Mouse (Mus musculus): Measurements from ENCODE around the gene Gm7030. TPM values are rescaled to one million over a fixed set of nuclear protein-coding genes. Genes with fewer than 3 reads are reported as not detected.

Gene Gm7030
- under 1 TPM; 0.82 to 0.86 TPM for total RNA-seq (2023)

GRCm38 (mm10) chr17:36128968-36129817 lies at the start of gene Gm7030:
Gm7030 (minus strand) TSS chr17:36129425.

GRCm38 (mm10) chr17:36168039-36168652 lies 38.9 kb upstream of the Gm7030 start, which contains the start of gene Gm8909:
Gm8909 (minus strand) TSS chr17:36168537.

GRCm38 (mm10) chr17:36121352-36122020 lies 7.7 kb downstream of the Gm7030 start, which contains the start of gene Gm19684:
Gm19684 (plus strand) TSS chr17:36121678.

Other genes starting within 250 kb of the Gm7030 start
- 10 to 100 TPM; 63.4 to 68.3 TPM for gene Dhx16, start 249.6 kb downstream of the Gm7030 start, total RNA-seq (2023)
- gene 2310061I04Rik, start 232.0 kb downstream of the Gm7030 start, total RNA-seq (2023), result 10 to 100 TPM; 12.1 to 14.2 TPM
- 10 to 100 TPM; 13.1 to 14.4 TPM for gene Atat1, start 219.3 kb downstream of the Gm7030 start, total RNA-seq (2023)
- gene Mrps18b, start 213.0 kb downstream of the Gm7030 start, total RNA-seq (2023), result 10 to 100 TPM; 18.4 to 21.4 TPM
- gene Ppp1r10, start 213.0 kb downstream of the Gm7030 start, total RNA-seq (2023), result 100 to 1,000 TPM; 100 to 125 TPM
- gene Abcf1, start 159.7 kb downstream of the Gm7030 start, total RNA-seq (2023), result 10 to 100 TPM; 73.8 to 79.6 TPM
- 10 to 100 TPM; 43.5 to 46.4 TPM for gene Gnl1, start 149.6 kb downstream of the Gm7030 start, total RNA-seq (2023)
- gene Prr3, start 149.2 kb downstream of the Gm7030 start, total RNA-seq (2023), result 10 to 100 TPM; 25.9 to 32.6 TPM
- 10 to 100 TPM; 34.9 to 43.5 TPM for gene H2-T24, start 108.9 kb downstream of the Gm7030 start, total RNA-seq (2023)
- 100 to 1,000 TPM; 154 to 159 TPM for gene H2-T23, start 96.6 kb downstream of the Gm7030 start, total RNA-seq (2023)
- 10 to 100 TPM; 28.5 to 30.4 TPM for gene H2-T22, start 86.7 kb downstream of the Gm7030 start, total RNA-seq (2023)
- gene Gm6034, start 86.5 kb downstream of the Gm7030 start, total RNA-seq (2023), result under 1 TPM in 1 of 2 experiments, not detected in 1; 0.24 TPM
- gene Gm11127, start 71.1 kb downstream of the Gm7030 start, total RNA-seq (2023), result 10 to 100 TPM; 26.6 to 29.0 TPM
- under 1 TPM; 0.44 to 0.82 TPM for gene Gm19684, start 7.7 kb downstream of the Gm7030 start, total RNA-seq (2023)
- gene Gm8909, start 39.1 kb upstream of the Gm7030 start, total RNA-seq (2023), result not detected
- gene H2-T3, start 60.9 kb upstream of the Gm7030 start, total RNA-seq (2023), result not detected
- 10 to 100 TPM; 45.3 to 49.0 TPM for gene Rpp21, start 128.6 kb upstream of the Gm7030 start, total RNA-seq (2023)
- gene Trim39, start 142.8 kb upstream of the Gm7030 start, total RNA-seq (2023), result 10 to 100 TPM; 39.3 to 41.4 TPM
- not detected for gene H2-M10.2, start 157.1 kb upstream of the Gm7030 start, total RNA-seq (2023)
- not detected for gene H2-M10.1, start 196.7 kb upstream of the Gm7030 start, total RNA-seq (2023)
- gene H2-M10.3, start 239.0 kb upstream of the Gm7030 start, total RNA-seq (2023), result not detected

Data from neutrophil, adult 59 days (primary cell).